Mouse (Mus musculus) liver, embryonic 16.5 days (tissue): ENCODE measurements at regions not wholly inside any gene's neighbourhood (a gene's known extent, or its start where the extent isn't known, plus 50 kb on each side); places are given as distances from the start of the nearest gene placed in this dataset.

Experiments used
- ATAC-seq: fragments of 200-750 bp; cut with Nextera tagmentation; 2 replicates; pipeline ENCODE4 v1.8.0; 2017; ENCODE audit warnings: low read depth, mild to moderate bottlenecking, moderate number of reproducible peaks, moderate library complexity
- H3K27ac ChIP-seq: fragments of 300-500 bp; sonication (generic); 2 replicates; pipeline ENCODE4 v1.5.1; 2014; ENCODE audit warnings: mild to moderate bottlenecking, low read length
- H3K27me3 ChIP-seq: fragments of 300-500 bp; sonication (generic); 2 replicates; pipeline ENCODE4 v1.6.1; 2014; ENCODE audit warnings: low read depth, low read length, mixed read lengths; ENCODE audit not compliant: control insufficient read depth, insufficient read depth
- H3K36me3 ChIP-seq: fragments of 300-500 bp; sonication (generic); 2 replicates; pipeline ENCODE4 v1.6.1; 2014; ENCODE audit warnings: mild to moderate bottlenecking; ENCODE audit not compliant: control insufficient read depth, insufficient read depth
- H3K4me1 ChIP-seq: fragments of 300-500 bp; sonication (generic); 2 replicates; pipeline ENCODE4 v1.6.1; 2014; ENCODE audit warnings: low read depth, low read length, mixed read lengths; ENCODE audit not compliant: control insufficient read depth
- H3K4me2 ChIP-seq: fragments of 300-500 bp; sonication (generic); 2 replicates; pipeline ENCODE4 v1.6.1; 2014; ENCODE audit warnings: low read depth, low read length, mixed read lengths
- H3K4me3 ChIP-seq: fragments of 300-500 bp; sonication (generic); 2 replicates; pipeline ENCODE4 v1.5.1; 2014; ENCODE audit warnings: low read depth, mild to moderate bottlenecking, low read length
- H3K9ac ChIP-seq: fragments of 300-500 bp; sonication (generic); 2 replicates; pipeline ENCODE4 v1.6.1; 2014; ENCODE audit warnings: low read depth, low read length
- H3K9me3 ChIP-seq: fragments of 300-500 bp; sonication (generic); replicated peaks from 2 replicates; pipeline ENCODE4 v1.6.1; 2016; ENCODE audit warnings: low read length; ENCODE audit not compliant: control insufficient read depth
- whole genome bisulfite sequencing: fragments of 180-500 bp; shearing (Covaris S2); extraction: QIAGEN DNeasy Blood & Tissue Kit; methylation state at CpG from one replicate; pipeline ENCODE4 v1.1.7; 2014; ENCODE audit not compliant: insufficient replicate concordance; 5-methylcytosine and 5-hydroxymethylcytosine counted together

DNA sequence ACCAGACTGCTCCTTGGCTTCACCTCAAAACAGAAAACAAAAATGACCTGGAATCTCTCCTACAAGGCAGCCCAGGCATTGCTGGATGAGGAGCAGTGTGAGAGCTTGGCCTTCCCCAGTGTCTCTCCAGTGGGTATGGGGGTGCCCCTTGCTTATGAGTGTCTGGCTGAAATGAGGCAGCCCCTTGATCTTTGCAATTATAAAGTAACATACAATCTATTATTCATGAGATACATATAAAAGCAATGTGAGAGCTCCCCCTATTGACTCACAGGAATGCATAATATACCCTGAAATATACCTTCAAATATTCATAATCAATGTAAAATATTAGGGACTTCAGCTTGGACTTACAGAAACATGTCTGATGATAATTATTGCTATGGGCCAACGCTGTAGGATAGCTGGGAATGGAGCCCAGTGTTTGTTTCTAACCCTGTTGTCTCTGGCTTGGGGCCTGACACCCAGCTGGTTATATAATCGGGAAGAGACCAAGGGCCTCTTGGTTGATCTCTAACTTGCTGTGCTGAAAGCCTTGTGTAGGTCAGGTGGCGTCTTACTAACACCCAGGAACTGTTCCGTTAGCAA, 52.9 kb upstream of the Eya4 start:
- Histone ChIP-seq H3K4me2 (no peak overlapping the region), H3K36me3 (no peaks in the 10 kb centered on the region), H3K9ac (no peak overlapping the region), H3K4me3 (no peak overlapping the region), H3K9me3 (no peaks in the 10 kb centered on the region; the same call in 1 of the 2 replicates), H3K27ac (no peak overlapping the region), H3K27me3 (no peaks in the 10 kb centered on the region), H3K4me1 (no peaks in the 10 kb centered on the region)
- no peak for ATAC-seq
- WGBS = 55% methylated on average over 4 of the region's 4 CpGs
